Mouse (Mus musculus) lung, adult 2 months (tissue): Measurements from ENCODE around the gene Slc6a18. TPM values are rescaled to one million over a fixed set of nuclear protein-coding genes. Genes with fewer than 3 reads are reported as not detected.

Experiments used
- DNase-seq: peaks from one replicate; pipeline ENCODE4 v3.0.0; 2022
- H3K4me1 ChIP-seq: fragments of 200-500 bp; 2 replicates; pipeline ENCODE4 v1.6.1; 2011; ENCODE audit warnings: low read length; ENCODE audit not compliant: control insufficient read depth, insufficient read depth
- H3K4me3 ChIP-seq: fragments of 200-500 bp; replicated peaks from 2 replicates; pipeline ENCODE3; 2011; ENCODE audit warnings: low read depth, mild to moderate bottlenecking, control low read depth, low read length; ENCODE audit errors: extremely low read depth
- CTCF ChIP-seq: fragments of 200-500 bp; IDR thresholded peaks from 2 replicates; pipeline ENCODE4 v1.5.1; 2011; ENCODE audit warnings: mild to moderate bottlenecking, low read length, control low read depth; ENCODE audit not compliant: insufficient read depth
- POLR2A ChIP-seq: fragments of 200-500 bp; IDR thresholded peaks from 2 replicates; pipeline ENCODE4 v1.6.1; 2011; ENCODE audit warnings: low read depth, mild to moderate bottlenecking, control low read depth, low read length, borderline replicate concordance; ENCODE audit errors: extremely low read depth
- WGBS: fragments of 180-500 bp; shearing (Covaris S2); methylation state at CpG from one replicate; pipeline ENCODE4 v1.1.7; 2018; 5-methylcytosine and 5-hydroxymethylcytosine counted together
- polyA plus RNA-seq: library from polyadenylated mRNA; depleted of rRNA; stranded (reverse); fragments of >200 nt; gene quantifications from 2 replicates; pipeline ENCODE4 v1.2.3, GENCODE M21; 2012

Slc6a18 gene
- polyA plus RNA-seq, 1 experiment, result not detected

GRCm38 (mm10) chr13:73660163-73660695 lies 17.6 kb downstream of the Slc6a18 start:
- no peak overlapping the region for H3K4me3 ChIP-seq
- 72% methylated on average over 2 of the region's 2 CpGs for WGBS
- DNase-seq, result no peak
- no peaks in the 10 kb centered on the region for H3K4me1 ChIP-seq
- TF ChIP-seq CTCF, result no peak
- TF ChIP-seq POLR2A, result no peak

DNA sequence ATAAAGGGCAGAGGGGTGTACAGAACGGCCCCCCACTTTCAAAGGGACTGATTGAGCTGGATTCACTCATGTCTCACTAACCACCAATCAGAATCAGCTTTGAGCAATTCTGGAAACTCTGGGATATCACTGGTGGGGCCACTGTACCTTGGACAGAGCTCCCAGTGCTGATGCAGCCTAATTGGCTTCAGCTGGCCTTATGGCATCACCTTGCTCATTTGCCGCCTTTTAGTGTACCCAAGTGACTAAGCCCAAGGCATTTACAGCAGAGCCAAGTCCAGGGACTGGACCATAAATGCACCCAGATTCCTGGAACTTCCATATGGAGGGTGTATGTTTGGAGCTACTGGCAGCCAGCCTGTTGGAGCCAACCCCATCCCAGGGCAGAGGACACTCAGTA lies 18.9 kb downstream of the Slc6a18 start:
- WGBS, result 36% methylated on average over 2 of the region's 2 CpGs
- H3K4me1 ChIP-seq, result no peaks in the 10 kb centered on the region
- H3K4me3 ChIP-seq, result no peak overlapping the region
- no peak for TF ChIP-seq POLR2A
- no peak for TF ChIP-seq CTCF
- no peak for DNase-seq

- WGBS, result 54% methylated on average over 3 of the region's 3 CpGs
- H3K4me1 ChIP-seq, result no peaks in the 10 kb centered on the region
Observed at GRCm38 (mm10) chr13:73654976-73655375, 22.8 kb downstream of the Slc6a18 start.

GRCm38 (mm10) chr13:73653266-73653665 lies 24.6 kb downstream of the Slc6a18 start:
- no peak for TF ChIP-seq CTCF
- TF ChIP-seq POLR2A, result no peak
- WGBS, result 82% methylated on average over 3 of the region's 3 CpGs
- no peak for DNase-seq
- H3K4me1 ChIP-seq, result no peaks in the 10 kb centered on the region
- no peak overlapping the region for H3K4me3 ChIP-seq

More at GRCm38 (mm10) chr13:73654976-73655375, 22.8 kb downstream of the Slc6a18 start:
- TF ChIP-seq CTCF (no peak), POLR2A (no peak)
- H3K4me3 ChIP-seq, result no peak overlapping the region
- DNase-seq, result no peak

GRCm38 (mm10) chr13:73646397-73647087 lies 31.3 kb downstream of the Slc6a18 start:
- WGBS, result 43% methylated on average over 6 of the region's 6 CpGs
- Histone ChIP-seq H3K4me3 (no peak overlapping the region), H3K4me1 (no peaks in the 10 kb centered on the region)
- DNase-seq, result peak; percentile 22
- TF ChIP-seq CTCF (peak; percentile 70), POLR2A (no peak)

DNA sequence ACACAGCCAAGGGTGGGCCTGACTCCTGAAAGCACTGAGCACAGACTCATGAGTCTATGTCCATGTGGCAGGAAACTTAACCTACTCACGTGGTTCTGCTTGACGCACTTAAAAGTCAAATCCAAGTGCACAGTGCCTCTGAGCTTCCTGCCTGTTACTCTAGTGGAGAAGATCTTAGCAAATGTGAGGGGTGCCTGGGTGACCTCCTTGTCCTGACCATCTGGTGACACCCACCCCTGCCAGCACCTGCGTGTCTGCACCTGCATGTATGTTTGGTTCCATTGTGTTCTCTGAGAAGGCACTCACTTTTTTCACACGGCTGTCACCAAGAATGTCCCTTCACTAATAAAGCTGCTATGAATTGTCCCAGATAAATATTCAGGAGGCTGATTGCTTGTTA lies 36.5 kb downstream of the Slc6a18 start:
- no peak for DNase-seq
- WGBS, result 81% methylated on average over 4 of the region's 4 CpGs
- TF ChIP-seq CTCF (no peak), POLR2A (no peak)
- Histone ChIP-seq H3K4me3 (no peak overlapping the region), H3K4me1 (no peaks in the 10 kb centered on the region)

GRCm38 (mm10) chr13:73637826-73638225 lies 40.0 kb downstream of the Slc6a18 start:
- Histone ChIP-seq H3K4me3 (no peak overlapping the region), H3K4me1 (no peaks in the 10 kb centered on the region)
- no peak for TF ChIP-seq POLR2A
- TF ChIP-seq CTCF, result no peak
- WGBS, result 49% methylated on average over 5 of the region's 6 CpGs
- no peak for DNase-seq

- TF ChIP-seq CTCF (no peak), POLR2A (no peak)
- no peak overlapping the region for H3K4me3 ChIP-seq
- H3K4me1 ChIP-seq, result peaks cover 5% of the 10 kb centered on the region
- 88% methylated on average over 3 of the region's 3 CpGs for WGBS
- no peak for DNase-seq
Observed at GRCm38 (mm10) chr13:73631837-73632236, 46.0 kb downstream of the Slc6a18 start.

DNA sequence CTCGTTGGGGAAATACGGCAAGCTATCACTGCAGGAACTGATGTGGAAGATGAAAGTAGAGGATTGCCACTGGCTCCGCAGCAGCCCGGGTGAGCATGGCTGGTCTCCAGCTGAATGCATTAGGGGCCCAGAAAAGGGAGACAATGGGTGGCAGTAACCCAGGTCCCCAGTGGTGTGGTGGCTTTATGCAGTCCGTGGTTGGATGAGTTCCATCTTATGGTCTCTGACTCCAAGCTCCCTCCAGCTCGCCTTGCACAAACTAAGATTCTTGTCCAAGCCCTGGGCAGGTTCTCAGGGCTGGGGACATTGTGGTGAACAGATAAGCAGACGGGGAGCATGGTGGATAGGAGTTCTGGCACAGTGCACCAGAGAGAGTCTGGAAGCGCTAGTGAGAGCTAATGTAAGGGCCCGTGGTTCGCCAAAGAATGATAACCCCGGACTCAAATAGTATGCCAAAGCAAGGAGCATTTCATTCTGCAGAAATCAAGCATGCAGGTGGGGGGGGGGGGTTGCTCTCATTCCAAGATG lies 49.2 kb downstream of the Slc6a18 start:
- H3K4me1 ChIP-seq, result peaks cover 7% of the 10 kb centered on the region
- 84% methylated on average over 11 of the region's 11 CpGs for WGBS
- H3K4me3 ChIP-seq, result no peak overlapping the region
- TF ChIP-seq CTCF, result no peak
- no peak for TF ChIP-seq POLR2A
- no peak for DNase-seq

DNA sequence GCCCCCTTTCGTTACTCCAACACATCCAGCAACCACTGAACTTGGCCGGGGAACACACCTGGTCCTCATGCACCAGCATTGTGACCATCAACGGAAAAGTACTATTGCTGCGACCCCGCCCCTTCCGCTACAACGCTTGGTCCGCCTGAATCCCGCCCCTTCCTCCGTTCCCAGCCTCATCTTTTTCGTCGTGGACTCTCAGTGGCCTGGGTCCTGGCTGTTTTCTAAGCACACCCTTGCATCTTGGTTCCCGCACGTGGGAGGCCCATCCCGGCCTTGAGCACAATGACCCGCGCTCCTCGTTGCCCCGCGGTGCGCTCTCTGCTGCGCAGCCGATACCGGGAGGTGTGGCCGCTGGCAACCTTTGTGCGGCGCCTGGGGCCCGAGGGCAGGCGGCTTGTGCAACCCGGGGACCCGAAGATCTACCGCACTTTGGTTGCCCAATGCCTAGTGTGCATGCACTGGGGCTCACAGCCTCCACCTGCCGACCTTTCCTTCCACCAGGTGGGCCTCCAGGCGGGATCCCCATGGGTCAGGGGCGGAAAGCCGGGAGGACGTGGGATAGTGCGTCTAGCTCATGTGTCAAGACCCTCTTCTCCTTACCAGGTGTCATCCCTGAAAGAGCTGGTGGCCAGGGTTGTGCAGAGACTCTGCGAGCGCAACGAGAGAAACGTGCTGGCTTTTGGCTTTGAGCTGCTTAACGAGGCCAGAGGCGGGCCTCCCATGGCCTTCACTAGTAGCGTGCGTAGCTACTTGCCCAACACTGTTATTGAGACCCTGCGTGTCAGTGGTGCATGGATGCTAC lies 50.9 kb downstream of the Slc6a18 start, which contains the start of gene Tert:
Gene Tert, plus strand, starts transcription at position 167 of the 805 bp plus-strand sequence.
- WGBS, result 14% methylated on average over 47 of the region's 47 CpGs
- DNase-seq, result peak; percentile 35
- peaks cover 7% of the 10 kb centered on the region for H3K4me1 ChIP-seq
- TF ChIP-seq POLR2A (no peak), CTCF (peak; percentile 52; the same call in 1 of the 2 replicates)
- H3K4me3 ChIP-seq, result peak within 1 kb of the TSS; percentile 65

DNA sequence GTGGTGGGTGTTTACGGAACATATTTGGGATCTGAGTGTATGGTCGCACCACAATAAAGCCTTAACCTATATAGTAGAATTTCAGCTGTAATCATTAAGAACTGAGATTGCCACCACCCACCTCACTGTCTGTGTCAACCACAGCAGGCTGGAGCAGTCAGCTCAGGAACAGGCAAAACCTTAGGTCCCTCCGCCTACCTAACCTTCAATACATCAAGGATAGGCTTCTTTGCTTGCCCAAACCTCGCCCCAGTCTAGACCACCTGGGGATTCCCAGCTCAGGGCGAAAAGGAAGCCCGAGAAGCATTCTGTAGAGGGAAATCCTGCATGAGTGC lies 51.4 kb downstream of the Slc6a18 start:
- no peak for TF ChIP-seq POLR2A
- no peak; the same call in 1 of the 2 replicates for TF ChIP-seq CTCF
- H3K4me3 ChIP-seq, result peak overlapping the region; percentile 65
- 48% methylated on average over 6 of the region's 6 CpGs for WGBS
- no peak for DNase-seq
- peaks cover 7% of the 10 kb centered on the region for H3K4me1 ChIP-seq
